Mouse (Mus musculus): Measurements from ENCODE around the gene Atp8b2.

DNA sequence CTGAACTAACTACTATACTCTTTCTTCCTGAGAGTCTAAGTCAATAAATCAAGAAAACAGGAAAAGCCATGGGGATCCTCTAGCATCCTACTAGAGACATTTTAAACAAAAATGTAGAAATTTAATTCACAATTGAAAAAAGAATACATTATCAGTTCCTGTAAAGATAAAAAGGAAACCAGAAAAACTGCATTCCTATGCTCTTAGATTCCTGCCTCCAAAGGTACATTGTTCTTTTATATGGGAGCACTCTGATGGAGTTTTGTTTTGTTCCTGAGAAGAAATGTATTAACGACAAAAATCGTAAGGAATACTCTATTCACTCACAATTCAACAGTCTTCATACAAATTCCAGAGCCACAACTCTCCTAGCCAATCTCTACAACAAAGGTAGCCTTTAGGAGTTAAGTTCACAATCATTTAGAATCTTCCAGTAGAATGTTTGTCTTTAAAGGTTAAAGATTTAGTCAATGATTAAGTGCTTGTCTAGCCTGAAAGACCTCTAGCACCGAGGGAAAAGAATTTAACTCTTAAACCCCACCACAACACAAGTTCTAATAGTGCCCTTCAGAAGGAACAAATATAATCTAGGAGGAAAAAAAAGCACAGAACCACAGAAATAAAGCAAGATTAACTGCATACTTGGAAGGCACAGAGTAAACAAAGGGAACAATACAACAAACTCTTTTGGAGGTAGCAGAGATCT lies 40.9 kb upstream of the Atp8b2 start:
- TF ChIP-seq EP300 (optimal IDR thresholded peaks at IDR 0.05) (no peak), CTCF (IDR thresholded peaks at IDR 0.05; ENCODE audit: low read depth) (no peak)

Measured in stomach, postnatal 0 days (tissue).